In the genomic region with DNA sequence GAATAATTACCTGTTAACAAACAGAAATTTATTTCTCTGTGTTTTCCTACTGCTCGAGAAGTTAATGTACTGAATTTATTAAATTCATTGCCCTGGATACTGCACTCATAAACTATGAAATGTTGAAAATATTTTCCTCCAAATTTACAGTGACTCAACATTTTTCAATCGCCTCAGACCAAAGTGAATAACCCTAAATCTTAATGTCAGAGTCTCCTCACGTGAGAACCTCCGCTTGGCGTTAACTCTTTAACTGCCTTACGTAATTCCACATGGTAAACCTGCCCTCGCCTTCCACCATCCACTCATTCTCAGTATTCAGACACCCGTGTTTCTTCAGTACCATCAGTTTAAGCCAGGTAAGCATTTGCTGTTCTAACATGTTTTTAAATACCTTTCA, we compare ENCODE assay signal across 32 mouse cellular contexts.
"Had no signal": no experiment of that assay in that cellular context is flagged by ENCODE, and none has a peak within 500 bp of the region (broad histone marks: within the 10 kb centered on the region; RNA-seq: fewer than 3 reads in every experiment).

No protein-coding gene starts in this region.

- DNase-seq: left cerebral cortex, postnatal 4 days; liver; liver, embryonic 13.5 days; liver, postnatal 0 days; lung, adult 18-20 months; lung, adult 2 months; lung, embryonic 14.5 days; lung, postnatal 10 days; lung, postnatal 14 days; lung, postnatal 36 days; lung, postnatal 4 days; midbrain, embryonic 14.5 days had no signal

- H3K27me3 ChIP-seq: limb, embryonic 12.5 days; limb, embryonic 13.5 days; limb, embryonic 15.5 days; liver, embryonic 12.5 days; liver, embryonic 13.5 days; liver, embryonic 15.5 days; lung, embryonic 15.5 days; megakaryocyte, embryonic 14.5 days; midbrain, embryonic 12.5 days; midbrain, embryonic 13.5 days; midbrain, embryonic 15.5 days; neural tube, embryonic 12.5 days had no signal

- H3K4me1 ChIP-seq: limb, embryonic 10.5 days; limb, embryonic 12.5 days; limb, embryonic 13.5 days; limb, embryonic 15.5 days; liver, embryonic 12.5 days; liver, embryonic 13.5 days; liver, embryonic 15.5 days; lung, embryonic 15.5 days; megakaryocyte, embryonic 14.5 days; midbrain, embryonic 10.5 days; midbrain, embryonic 12.5 days; midbrain, embryonic 13.5 days; midbrain, embryonic 15.5 days; neural tube, embryonic 12.5 days had no signal

- H3K36me3 ChIP-seq: limb, embryonic 10.5 days; limb, embryonic 12.5 days; limb, embryonic 13.5 days; limb, embryonic 15.5 days; liver, embryonic 12.5 days; liver, embryonic 13.5 days; liver, embryonic 15.5 days; lung, embryonic 15.5 days; midbrain, embryonic 10.5 days; midbrain, embryonic 12.5 days; midbrain, embryonic 13.5 days; midbrain, embryonic 15.5 days; neural tube, embryonic 12.5 days had no signal

- H3K4me3 ChIP-seq: limb, embryonic 10.5 days; limb, embryonic 12.5 days; limb, embryonic 13.5 days; limb, embryonic 15.5 days; liver, embryonic 12.5 days; liver, embryonic 13.5 days; liver, embryonic 15.5 days; lung, embryonic 15.5 days; megakaryocyte, embryonic 14.5 days; midbrain, embryonic 10.5 days; midbrain, embryonic 12.5 days; midbrain, embryonic 13.5 days; midbrain, embryonic 15.5 days; myocyte; neural tube, embryonic 12.5 days had no signal

- H3K4me2 ChIP-seq: limb, embryonic 12.5 days; limb, embryonic 13.5 days; limb, embryonic 15.5 days; liver, embryonic 11.5 days; liver, embryonic 12.5 days; liver, embryonic 13.5 days; liver, embryonic 15.5 days; lung, embryonic 14.5 days; lung, embryonic 15.5 days; midbrain, embryonic 11.5 days; midbrain, embryonic 12.5 days; midbrain, embryonic 13.5 days; midbrain, embryonic 15.5 days; neural tube, embryonic 12.5 days had no signal

- H3K27ac ChIP-seq: limb, embryonic 10.5 days; limb, embryonic 12.5 days; limb, embryonic 13.5 days; limb, embryonic 15.5 days; liver, embryonic 12.5 days; liver, embryonic 13.5 days; liver, embryonic 14.5 days; liver, embryonic 15.5 days; lung, embryonic 15.5 days; macrophage; midbrain, embryonic 10.5 days; midbrain, embryonic 12.5 days; midbrain, embryonic 13.5 days; midbrain, embryonic 15.5 days; neural tube, embryonic 12.5 days had no signal

- H3K9ac ChIP-seq: limb, embryonic 12.5 days; limb, embryonic 13.5 days; limb, embryonic 15.5 days; liver, embryonic 12.5 days; liver, embryonic 13.5 days; liver, embryonic 14.5 days; liver, embryonic 15.5 days; liver, postnatal 0 days; lung, embryonic 14.5 days; lung, embryonic 15.5 days; midbrain, embryonic 12.5 days; midbrain, embryonic 13.5 days; midbrain, embryonic 15.5 days; neural tube, embryonic 12.5 days had no signal

- H3K9me3 ChIP-seq: limb, embryonic 10.5 days; limb, embryonic 15.5 days; liver, embryonic 12.5 days; liver, embryonic 13.5 days; liver, embryonic 15.5 days; lung, embryonic 15.5 days; midbrain, embryonic 13.5 days; midbrain, embryonic 15.5 days; neural tube, embryonic 12.5 days had no signal

- ATAC-seq: liver, embryonic 12.5 days; liver, postnatal 0 days; lung, postnatal 0 days; midbrain, embryonic 13.5 days; midbrain, embryonic 15.5 days; midbrain, embryonic 16.5 days had no signal
